Mouse (Mus musculus): ENCODE measurements around the gene Tmem247.

- TF ChIP-seq POLR2A (IDR thresholded peaks at IDR 0.05; ENCODE audit: borderline replicate concordance, insufficient read depth, low read length) (no peak), CTCF (IDR thresholded peaks at IDR 0.05; ENCODE audit: borderline replicate concordance, insufficient read depth, low read depth, low read length) (no peak)
Measured at GRCm38 (mm10) chr17:86957968-86958367, 40.8 kb downstream of the Tmem247 start.

Measured in cerebellum, adult 2 months (tissue).